Mouse (Mus musculus): Measurements from ENCODE around the gene Gan. TPM values are rescaled to one million over a fixed set of nuclear protein-coding genes. Genes with fewer than 3 reads are reported as not detected.

Gan gene
- total RNA-seq, 2 experiments from 2014 or later = 3.3 to 4.7 TPM

DNA sequence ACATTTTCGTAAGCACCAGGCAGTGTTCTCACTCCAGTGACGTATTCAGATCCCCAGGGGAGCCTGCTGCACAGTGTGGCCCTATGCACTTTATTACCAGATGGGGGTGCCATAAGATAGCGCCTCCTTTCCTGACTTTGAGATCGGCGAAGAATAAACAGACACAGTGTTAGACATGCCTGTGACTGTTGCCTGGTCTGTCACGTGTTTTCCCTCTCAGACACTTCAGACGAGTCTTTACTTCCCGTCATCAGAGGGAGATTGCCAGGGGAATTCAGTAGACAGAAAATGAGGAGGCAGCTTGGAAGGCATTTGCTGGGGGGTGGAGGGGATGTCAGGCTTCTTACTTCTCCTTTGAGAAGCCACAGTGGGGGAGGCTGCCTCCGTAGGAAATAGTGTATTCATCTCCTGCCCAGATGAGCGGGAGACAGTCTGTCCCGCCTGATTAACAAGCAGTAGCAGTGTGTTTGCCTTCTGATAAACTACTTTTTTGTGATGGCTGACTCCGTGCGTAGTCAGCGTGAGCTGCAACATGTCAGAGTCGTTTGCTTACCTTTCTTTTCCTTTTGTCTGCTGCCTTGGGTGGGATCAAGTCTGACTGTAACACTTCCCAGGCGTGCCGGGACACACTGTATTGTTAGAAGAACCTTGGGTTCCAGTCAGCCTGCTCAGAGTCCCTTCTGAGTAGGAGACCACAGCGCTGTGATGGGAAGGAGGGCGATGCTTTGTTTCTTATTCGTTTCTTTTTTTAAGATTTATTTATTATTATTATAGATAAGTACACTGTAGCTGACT, 40.4 kb downstream of the Gan start:
- peak; percentile 70 for ATAC-seq (replicated peaks; ENCODE audit: poor library complexity)

DNA sequence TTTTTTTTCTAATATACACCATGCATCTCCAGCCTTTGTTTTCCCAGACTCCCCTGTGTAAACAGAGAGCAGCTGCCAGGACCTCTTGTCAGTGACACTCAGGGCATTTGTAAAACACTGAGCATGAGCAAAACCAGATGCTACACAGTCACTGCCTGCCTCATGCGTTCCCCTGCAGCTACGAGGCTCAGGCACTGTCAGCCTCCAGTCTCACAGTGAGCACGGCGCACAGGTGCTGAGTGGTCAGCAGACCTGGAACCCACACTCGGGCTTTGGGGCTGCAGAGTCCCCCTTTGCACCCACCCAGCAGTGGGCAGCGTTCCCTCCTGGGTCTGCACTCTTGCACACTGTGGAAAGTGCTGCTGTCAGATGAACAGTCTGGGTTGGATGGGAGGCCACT, 41.7 kb downstream of the Gan start:
- no peak for ATAC-seq (replicated peaks; ENCODE audit: poor library complexity)

DNA sequence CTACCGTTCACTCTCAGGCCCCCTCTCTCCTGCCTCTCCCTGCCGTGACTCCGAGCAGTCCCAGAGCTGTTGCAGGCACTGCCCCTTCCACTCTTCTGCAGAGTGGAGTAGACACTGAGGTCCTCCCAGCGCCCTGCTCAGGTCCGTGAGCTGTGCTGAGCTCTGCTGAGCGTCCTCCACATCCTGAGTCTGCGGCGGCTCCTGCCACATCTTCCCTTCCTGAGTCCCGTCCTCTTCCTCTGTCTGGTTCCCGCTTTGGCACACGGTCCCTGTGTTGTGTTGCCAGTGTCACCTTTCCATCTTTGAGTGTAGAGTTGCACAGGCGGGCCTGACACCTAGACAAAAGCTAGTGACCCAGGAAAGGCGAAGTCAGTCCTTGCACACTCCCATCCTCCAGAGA, 42.4 kb downstream of the Gan start:
- ATAC-seq (replicated peaks; ENCODE audit: poor library complexity) = no peak

DNA sequence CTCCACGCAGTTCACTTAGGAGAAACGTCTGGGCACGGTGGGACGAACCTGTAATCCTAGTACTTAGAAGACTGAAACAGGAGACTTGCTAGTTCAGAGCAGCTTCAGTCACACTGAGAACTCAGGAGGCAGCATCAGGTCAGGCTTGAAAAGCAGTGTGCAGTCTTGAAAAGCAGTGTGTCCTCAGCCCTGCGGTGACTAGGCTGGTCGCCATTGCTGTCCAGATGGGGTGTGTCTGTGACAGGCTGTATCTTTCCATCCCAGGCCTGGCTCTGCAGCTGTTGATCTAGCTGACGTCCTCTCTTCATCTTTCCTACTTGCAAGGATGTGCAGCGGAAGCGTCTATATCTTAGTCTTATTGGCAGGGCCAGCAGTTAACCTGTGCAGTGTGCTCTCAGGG, 42.9 kb downstream of the Gan start:
- ATAC-seq (replicated peaks; ENCODE audit: poor library complexity) = peak; percentile 38

DNA sequence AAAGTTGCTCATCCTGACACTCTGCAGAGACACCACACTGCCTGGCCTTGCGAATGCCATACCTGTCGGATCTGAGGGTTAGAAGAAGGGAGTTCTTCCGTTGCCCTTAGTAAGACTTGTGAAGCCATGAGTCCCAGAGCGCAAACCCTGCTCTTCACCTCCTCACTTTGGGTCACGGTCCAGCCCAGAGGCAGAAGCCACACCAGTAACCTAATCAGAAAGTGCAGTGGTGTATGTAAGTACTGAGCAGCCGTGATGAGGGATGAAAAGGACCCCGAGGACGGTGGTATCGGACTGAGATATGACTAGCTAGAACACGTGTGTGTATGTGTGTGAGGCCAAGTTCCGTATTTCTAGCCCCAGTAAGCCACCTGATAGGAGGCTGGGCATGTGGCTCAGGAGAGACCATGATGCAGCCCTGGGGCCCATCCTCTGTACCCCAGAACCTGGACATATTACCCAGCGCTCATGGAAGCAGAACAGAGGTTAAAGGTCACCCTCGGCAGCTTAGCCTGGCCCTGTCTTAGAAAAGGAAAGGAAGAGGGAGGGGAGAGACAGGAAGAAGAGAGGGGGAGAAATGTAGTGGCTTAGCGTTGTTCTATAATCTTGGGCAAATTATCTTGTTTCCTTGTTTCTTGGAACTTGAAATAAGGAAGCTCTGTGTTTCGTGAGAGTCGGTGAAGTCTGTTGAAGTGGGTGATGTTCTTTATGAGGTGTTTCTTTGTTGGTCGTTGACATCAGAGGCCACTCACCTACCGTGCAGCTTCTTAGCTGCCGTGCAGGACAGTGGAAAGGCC, 43.5 kb downstream of the Gan start:
- ATAC-seq (replicated peaks; ENCODE audit: poor library complexity) = peak; percentile 31

DNA sequence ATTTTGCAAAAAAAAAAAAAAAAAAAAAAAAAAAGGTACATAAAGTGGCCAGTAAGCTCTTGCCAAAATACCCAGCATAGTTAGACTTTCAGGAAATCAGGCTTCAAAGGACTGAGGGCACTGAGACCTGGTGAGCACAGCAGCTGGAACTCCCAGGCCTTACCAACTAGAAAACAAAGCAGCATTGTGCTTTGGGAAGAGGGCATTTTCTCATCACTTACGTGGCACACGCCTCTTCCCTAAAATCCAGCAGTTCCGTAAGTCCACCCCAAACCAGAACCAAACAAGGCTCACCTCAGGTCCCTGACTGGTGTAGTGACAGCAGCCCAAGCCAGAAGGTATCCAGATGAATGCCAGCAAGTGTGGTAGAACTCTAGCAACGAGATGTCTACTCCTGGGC, 45.1 kb downstream of the Gan start:
- no peak for ATAC-seq (replicated peaks; ENCODE audit: poor library complexity)

DNA sequence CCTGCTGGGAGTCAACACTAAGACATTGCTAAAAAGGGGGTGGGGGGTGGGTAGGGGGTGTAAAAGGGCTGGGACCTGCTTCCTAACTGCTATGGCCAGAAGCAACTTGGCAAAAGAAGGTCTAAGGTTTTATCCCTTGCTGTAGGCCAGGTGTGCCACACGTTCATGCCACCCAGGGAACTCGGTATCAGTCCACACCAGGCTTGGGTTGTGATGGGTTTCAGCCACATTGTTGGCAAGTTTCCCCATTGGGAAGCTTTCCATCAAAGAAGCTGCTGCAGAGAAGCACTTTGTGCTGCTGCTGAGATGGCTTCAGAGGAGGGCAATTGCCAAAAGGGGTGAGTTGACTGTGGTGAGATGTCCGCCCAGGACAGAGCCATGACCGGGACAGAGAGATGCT, 47.9 kb downstream of the Gan start:
- ATAC-seq (replicated peaks; ENCODE audit: poor library complexity) = peak; percentile 49

DNA sequence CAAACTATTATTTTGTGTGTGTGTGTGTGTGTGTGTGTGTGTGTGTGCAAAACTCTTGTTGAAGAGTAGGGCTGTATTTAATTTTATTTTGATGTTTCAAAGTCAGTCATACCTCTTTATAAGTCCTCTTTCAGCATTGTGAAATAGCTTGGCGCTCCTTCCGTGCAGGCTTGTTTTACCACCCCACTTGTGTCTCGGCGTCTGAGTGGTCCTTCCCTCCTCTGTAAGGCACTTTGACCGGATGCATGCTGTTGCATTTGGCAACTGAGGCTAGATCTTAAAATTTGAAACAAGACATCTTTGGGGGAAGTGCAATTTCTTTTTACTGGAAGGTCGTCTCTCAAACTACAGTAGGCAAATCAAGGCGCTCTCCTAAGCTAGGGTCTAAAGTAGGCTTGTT, 48.7 kb downstream of the Gan start:
- ATAC-seq (replicated peaks; ENCODE audit: poor library complexity) = 0 out of 2 replicates have a peak, but pooled peaks have one; percentile 21

DNA sequence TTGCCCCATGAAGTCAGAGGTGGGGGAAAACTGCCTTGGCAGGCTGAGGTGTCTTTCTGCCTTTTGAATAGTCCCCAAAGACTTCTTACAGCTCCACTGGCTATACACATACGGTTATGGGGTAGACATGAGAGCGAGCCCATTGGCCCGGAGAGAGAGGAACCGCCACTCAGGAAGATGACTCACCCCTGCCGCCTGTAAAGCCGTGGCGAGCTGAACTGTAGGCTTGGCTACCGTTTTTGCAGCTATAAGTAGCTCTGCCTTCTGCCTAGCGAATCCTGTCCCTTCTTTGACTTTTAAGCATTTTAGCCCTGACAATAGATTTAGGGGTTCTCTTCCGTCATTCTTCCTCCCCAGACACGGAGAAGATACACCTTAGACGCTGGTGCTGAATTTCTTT, 51.2 kb downstream of the Gan start:
- ATAC-seq (replicated peaks; ENCODE audit: poor library complexity) = peak; percentile 80

DNA sequence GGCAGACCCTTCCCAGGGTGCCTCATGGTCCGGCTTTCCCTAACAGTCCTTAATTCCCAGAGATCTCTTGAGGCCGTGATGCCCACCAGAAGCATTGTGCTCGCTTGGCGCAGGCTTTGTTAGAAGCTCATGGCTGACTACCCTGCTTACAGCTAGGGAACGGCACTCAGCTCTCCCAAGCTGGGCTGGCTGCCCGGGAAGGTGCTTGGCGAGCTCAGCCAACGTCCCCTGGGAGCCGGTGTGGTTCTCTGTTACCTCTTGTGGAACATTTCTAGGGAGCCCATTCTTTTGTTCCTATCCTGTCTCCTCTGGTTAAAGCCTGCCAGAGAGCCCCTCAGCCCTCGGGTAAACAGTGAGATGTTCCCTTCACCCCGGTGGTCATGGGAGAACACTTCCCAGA, 54.2 kb downstream of the Gan start:
- ATAC-seq (replicated peaks; ENCODE audit: poor library complexity) = no peak

DNA sequence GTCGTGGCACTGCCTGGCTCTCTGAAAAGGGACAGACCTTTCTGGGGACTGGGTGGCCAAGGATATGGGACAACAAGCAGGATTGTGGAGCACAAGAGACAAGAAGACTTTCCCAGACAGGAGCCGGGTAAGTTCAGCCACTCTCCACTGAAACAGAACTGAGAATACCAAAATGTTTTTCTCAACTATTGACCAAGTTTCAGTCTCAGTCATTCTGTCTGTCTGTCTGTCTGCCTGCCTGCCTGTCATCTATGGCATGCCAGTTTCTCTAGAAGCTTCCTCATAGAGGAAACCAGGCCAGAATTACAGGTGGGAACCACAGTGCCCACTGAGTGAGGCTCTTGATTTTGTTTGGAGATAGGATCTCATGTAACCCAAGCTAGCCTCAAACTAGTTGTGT, 59.8 kb downstream of the Gan start:
- no peak for ATAC-seq (replicated peaks; ENCODE audit: poor library complexity)

DNA sequence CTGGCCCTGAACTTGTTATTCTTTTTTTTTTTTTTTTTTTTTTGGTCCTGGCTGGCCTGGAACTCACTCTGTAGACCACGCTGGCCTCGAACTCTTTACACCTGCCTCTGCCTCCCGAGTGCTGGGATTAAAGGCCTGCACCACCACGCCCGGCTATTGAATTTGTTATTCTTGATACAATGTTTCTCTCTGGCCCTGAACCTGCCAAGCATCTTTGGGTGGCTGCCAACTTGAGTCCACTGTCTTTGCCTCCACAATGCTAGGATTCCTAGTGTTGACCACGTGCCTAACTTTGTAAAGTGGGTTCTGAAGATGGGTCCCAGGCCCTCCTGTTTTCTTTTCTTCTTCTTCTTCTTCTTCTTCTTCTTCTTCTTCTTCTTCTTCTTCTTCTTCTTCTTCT, 64.5 kb downstream of the Gan start:
- no peak for ATAC-seq (replicated peaks; ENCODE audit: poor library complexity)

DNA sequence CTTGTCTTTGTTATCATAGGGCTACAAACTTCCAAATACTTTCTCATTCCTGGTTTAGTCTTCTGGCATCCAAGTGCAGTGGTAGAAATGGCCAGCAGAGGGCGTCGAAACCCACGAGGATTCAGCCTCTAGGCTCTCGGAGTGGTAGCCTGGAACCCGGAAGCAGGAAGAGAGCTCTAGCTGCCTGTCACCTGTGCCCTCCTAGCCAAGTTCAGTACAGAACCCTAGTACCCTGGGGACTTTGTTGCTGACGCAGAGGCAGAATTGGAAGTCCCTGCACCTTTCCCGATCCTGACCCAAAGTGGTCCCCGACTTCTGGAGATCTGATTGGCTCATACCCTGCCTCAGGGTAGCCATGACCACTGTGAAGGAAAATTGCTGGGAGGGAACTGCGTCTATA, 66.7 kb downstream of the Gan start:
- ATAC-seq (replicated peaks; ENCODE audit: poor library complexity) = peak; percentile 99

DNA sequence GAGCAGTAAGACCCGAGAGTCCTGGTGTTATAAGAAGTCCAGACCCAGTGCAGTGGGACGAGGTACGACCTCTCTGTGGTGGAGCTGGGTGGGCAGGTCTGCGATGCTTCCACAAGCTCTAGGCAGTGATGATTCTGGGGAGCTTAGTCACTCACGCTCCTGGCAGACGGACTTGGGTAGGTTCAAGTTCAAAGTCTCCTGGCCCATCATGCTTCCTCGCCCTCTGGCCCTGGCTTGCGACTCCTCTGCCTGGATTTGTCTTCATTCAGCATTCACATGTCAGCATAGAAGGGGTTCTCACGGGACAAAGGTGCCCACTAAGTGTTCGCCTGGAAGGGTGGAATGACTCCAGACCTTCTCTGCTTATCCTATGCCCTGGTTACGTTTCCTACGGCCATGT, 68.4 kb downstream of the Gan start:
- ATAC-seq (replicated peaks; ENCODE audit: poor library complexity) = no peak

DNA sequence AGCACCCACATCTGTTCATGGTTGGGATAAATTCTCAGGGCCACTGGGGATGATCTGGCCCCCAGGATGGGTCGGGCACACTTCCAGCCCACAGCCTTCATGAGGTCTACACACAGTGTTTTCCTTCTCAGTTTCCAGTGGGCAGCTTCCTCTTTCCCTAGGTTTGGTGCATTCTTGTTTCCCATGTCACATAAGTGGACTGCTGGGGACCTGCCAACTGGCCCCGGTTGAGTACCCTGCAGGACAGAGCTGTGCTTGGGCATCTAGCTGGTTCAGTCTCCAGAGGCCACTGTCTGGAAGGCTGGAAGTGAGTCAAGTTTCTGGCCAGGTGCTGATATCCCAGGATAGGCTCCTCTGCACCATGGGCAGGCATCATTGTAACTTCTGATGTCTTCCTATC, 69.4 kb downstream of the Gan start:
- ATAC-seq (replicated peaks; ENCODE audit: poor library complexity) = 0 out of 2 replicates have a peak, but pooled peaks have one; percentile 26

DNA sequence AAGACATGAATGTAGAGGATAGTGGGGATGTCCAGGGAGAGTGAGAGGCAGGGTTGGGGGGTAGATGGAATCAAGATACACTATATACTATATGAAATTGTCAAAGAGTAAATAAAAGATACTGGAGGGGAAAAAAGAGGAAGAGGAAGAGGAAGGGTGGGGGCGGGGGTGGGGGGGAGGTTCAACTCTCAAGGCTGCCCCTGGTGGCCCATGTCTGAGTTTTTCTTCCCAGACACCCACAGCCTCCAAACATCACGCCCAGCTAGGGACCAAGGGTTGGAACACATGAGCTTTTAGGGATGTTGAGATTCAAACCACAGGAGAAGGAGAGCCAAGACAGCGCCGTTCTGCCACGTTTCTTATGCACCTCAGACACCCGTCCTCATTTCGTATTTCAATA, 75.3 kb downstream of the Gan start:
- ATAC-seq (replicated peaks; ENCODE audit: poor library complexity) = peak; percentile 83

DNA sequence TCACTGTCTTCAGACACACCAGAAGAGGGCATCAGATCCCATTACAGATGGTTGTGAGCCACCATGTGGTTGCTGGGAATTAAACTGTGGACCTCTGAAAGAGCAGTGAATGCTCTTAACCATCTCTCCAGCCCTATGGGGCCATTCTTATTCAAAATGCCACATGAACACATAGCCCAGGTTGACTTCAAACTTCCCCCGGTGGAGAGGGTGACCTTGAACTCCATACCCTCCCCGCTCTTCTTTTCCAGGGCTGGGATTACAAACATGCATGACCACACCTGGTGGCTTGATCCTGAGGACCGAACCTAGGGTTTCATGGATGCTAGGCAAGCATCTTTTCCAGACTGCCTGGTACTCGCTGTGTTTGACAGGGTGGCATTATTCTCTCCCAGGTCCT, 78.6 kb downstream of the Gan start:
- ATAC-seq (replicated peaks; ENCODE audit: poor library complexity) = no peak

DNA sequence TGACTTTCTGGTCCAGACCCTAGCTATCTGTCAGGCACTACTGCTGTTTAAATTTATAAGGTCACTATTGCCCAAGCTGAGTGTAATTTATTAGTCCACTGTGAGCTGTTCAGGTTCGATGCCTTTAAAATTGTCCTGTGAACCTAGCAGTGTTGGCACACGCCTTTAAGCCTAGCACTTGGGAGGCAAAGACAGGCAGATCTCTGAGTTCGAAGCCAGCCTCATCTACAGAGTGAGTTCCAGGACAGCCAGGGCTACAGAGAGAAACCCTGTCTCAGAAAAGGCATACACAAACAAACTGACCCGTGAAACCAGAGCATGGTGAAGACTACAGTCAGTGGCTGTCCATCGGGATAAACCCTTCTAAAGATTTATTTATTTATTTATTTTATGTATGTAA, 82.4 kb downstream of the Gan start:
- ATAC-seq (replicated peaks; ENCODE audit: poor library complexity) = no peak

DNA sequence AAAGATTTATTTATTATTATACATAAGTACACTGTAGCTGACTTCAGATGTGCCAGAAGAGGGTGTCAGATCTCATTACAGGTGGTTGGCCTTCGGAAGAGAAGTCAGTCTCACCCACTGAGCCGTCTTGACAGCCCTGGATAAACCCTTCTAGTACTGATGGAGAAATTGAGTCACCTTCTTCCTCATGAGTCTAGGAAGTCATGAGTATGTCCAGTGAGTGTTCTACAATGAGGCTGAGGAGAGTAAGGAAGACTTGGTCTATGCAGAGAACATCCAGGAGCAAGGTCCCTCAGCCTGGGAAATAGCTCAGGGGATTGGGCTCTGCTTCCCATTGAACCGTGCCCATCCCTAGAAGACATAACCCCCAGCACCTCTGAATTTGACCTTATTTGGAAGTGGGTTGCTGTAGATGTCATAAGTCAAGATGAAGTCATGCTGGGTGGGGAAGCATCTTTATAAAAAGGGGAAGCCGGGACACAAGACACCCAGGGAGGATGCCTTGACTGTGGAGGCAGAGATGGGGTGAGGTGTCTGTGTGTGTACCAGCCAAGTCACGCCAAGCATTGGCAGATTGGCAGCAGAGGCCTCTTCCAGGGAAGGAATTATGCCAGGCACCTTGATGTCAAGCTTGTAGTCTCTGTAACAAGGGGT, 83.0 kb downstream of the Gan start:
- ATAC-seq (replicated peaks; ENCODE audit: poor library complexity) = peak; percentile 75

DNA sequence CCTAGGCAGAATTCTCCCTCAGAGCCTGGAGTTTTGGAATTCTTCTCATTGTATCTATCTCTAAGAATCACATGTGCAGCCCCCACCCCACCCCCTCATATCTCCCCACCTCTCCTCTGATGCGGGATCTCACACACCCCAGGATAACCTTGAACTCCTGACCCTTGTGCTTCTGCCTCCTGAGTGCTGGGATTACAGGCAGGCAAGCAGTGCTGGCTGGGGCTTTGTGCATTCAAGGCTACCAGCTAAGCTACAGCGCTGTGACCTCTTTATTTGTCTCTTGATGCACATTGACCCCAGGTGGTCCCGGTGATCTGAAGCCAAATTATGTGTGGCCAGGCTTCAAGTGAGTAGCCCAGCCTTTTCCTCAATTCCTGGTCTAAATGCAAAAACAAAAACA, 83.9 kb downstream of the Gan start:
- ATAC-seq (replicated peaks; ENCODE audit: poor library complexity) = no peak

DNA sequence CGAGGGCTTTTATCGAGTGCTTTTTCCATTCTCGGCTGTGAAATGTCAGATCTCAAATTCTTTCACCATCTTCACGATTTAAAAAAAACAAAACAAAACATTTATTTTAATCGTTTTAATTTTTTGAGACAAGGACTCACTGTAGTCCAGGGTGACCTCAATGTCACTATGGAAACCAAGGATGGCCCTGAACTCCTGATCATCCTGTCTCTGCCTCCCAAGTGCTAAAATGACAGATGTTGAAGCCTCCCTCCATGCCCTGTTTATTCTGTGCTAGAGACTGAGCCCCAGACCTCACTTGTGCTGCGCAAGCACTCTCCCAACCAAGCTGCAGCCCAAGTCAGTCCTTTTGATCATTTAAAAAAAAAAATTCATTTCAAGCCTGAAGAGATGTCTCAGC, 84.4 kb downstream of the Gan start:
- no peak for ATAC-seq (replicated peaks; ENCODE audit: poor library complexity)

DNA sequence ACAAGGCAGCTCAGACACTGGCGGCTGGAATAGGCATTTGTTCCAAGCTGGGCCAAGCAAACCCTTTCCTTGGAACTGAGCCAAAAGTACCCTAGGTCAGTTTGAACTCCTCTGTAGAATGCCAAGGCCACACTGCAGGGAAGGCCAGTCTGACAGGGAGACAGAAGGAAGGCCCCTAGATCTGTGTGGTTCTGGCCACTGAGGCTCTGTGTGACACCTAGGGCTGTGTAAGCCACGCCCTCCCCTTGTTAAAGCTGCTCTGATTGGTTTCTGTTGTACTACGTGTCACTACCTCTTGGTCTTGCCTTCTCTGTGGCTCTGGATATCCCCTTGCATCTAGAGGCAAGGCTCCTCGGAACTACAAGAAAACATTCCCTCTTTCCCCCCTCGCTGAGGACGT, 86.7 kb downstream of the Gan start:
- peak; percentile 47 for ATAC-seq (replicated peaks; ENCODE audit: poor library complexity)

Data from megakaryocyte progenitor cell, adult 5-6 weeks (primary cell).